Mouse (Mus musculus): ENCODE results near the gene Rabep1. TPM values are rescaled to one million over a fixed set of nuclear protein-coding genes. Genes with fewer than 3 reads are reported as not detected.
"Not testable (repeated sequence)": the region's sequence is repeated elsewhere in the genome, so short reads cannot be mapped to it uniquely, and the experiment has no call there.

Rabep1 gene
- total RNA-seq, 1 experiment from 2014 or later, result 69.4 TPM

DNA sequence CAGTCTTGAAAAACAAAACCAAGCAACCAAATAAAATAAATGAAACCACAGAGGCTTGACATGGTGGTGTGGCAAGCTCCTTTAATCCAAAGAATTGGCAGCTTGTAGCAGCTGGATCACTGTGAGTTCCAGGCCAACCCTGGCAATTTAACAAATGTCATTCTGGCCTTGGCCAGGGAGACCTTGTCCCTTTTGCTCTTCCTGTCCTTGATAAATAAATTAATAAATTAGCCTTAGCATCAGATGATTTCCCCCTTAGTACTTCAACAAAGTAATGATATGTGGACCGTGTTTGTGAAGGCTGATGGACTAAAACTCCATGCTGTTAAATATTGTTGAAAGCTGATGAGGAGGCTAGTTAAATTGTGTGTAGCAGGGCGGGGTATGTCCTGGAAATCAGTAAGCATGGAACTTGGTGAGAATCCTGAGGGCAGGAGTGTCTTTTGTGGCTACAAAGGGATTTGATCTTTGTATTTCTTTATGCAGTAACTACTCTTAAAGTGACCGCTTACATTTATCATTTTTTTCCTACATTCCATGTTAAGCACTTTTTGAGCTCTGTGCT lies 27.3 kb downstream of the Rabep1 start:
- ATAC-seq (replicated peaks; ENCODE audit: insufficient number of reproducible peaks, low FRiP score, low TSS enrichment, poor library complexity, severe bottlenecking), result no peak

DNA sequence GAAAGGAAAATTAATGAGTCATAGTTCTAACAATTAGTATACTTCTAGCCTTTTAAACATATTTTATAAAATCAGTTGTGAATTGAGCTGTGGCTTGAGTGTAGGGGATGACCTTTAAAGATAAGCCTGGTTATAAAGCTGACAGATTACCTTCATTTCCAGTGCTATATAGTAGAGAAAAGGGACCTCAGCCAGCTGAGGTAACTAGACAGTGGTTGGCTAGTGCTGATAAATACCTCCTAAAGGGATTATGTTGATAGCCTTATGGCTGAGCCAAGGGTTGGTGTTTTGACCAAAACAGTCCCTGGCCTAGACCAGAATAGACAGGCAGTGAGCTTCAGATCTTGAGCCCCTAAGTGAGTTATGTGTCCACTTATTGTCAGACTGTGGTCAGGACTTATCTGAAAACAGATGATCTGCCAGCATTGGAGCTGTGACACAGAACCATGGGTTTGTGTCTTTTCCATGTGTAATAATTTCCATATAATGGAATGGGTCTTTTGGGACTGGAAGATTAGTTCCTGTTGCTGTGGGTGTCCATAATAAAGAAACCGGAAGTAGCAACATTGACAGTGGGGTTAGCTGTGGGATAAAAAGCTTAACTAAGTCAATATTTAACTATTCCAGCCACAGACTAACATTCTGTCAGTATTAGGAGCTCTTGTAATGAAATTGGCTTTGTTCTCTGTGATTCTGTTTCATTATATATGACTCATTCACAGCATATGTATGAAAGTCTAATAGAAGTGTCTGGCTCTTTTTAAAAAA lies 29.5 kb downstream of the Rabep1 start:
- no peak for ATAC-seq (replicated peaks; ENCODE audit: insufficient number of reproducible peaks, low FRiP score, low TSS enrichment, poor library complexity, severe bottlenecking)

DNA sequence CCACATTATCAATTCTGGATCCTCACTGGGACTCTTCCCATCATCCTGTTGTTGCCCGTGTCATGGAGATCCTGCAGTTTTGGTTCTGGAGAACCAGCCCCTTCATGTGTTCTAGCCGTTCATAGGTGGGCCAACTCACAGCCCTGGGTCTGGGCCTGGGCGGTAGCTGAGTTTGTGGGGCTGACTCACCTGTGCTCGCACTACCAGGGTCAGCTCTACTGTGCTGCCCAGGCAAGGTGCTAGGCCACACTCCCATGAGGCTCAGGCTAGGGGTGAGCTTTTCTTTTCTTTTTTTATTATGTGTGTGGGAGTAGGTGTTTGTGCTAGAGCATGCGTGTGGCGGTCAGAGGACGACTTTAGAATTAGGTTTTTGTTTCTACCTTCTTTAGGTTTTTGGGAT lies 33.1 kb downstream of the Rabep1 start:
- no peak for ATAC-seq (replicated peaks; ENCODE audit: insufficient number of reproducible peaks, low FRiP score, low TSS enrichment, poor library complexity, severe bottlenecking)

DNA sequence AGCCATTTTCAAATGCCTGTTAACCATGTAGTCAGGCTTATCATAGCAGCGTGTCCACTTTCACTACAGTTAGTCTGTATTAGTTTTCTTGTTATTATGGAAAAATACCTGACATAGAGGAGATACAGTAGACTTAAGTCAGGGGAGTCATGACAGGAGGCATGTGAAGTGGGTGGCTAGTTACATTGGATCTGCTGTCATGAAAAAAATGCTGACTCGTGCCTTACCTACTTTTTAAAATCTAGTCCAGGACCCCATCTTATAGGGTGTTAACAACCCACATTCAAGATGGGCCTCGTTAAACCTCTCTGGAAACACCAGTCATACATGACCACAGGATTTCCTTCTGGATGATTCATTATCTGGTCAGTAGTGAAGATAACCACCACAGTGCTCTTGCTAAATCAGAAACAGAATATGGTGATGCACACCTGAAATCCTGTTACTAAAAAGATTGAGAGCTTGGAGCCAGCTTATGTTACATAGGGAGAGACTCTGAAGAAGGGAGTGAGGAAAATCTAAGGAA lies 38.4 kb downstream of the Rabep1 start:
- no peak for ATAC-seq (replicated peaks; ENCODE audit: insufficient number of reproducible peaks, low FRiP score, low TSS enrichment, poor library complexity, severe bottlenecking)

DNA sequence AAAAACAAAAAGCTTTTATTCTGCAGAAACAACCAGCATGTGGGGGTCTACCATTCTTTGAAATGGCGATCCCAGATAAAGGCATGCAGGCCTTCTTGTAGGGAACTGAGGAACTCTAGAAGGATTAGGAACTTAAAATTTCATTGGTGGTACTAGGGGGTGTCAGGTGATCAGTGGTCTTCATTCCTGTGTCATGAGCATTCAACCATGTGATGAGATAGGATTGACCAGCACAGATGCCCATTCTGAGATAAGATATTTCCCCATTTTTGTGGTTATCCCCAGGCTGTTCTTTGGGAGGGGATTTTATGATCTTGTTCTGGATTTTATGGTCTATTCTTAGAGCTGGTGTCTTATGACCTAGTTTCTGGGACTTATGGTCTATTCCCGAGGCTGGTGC lies 46.1 kb downstream of the Rabep1 start:
- no peak for ATAC-seq (replicated peaks; ENCODE audit: insufficient number of reproducible peaks, low FRiP score, low TSS enrichment, poor library complexity, severe bottlenecking)

DNA sequence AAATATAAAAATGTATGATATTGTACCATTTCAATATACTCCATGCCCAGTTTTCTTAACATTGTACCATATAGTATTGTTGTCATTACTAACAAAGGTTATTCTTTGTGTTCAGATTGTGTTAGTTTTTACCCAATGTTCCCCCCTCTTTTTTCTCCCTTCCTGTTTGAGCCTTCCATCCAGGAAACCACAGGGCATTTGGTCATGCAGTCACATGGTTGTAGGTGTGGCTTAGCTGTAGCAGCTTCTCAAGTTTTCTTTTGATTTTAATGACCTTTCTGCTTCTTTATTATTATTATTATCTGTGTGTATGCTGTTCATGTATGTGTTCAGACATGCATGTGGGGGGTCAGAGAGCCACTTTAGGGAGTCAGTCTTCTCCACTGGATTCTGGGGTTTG lies 47.0 kb downstream of the Rabep1 start:
- no peak for ATAC-seq (replicated peaks; ENCODE audit: insufficient number of reproducible peaks, low FRiP score, low TSS enrichment, poor library complexity, severe bottlenecking)

DNA sequence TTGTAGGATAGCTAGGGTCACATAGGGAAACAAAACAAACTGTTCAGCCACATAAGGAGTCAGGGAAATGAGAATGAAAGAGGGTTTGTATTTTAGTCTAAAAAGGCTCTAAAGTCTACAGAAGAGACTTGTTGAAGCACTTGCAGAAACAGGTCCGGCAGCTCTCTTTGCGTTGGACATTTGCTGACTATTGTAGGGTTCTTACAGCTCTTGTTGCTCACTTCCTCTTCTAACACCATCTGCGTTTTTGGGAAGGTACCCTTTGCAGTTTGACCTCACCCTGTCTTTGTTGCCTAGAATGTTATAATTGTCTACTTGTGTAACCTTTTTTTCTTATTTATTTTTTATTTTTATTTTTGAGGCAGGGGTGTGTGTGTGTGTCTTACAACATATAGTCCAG lies 53.1 kb downstream of the Rabep1 start:
- ATAC-seq (replicated peaks; ENCODE audit: insufficient number of reproducible peaks, low FRiP score, low TSS enrichment, poor library complexity, severe bottlenecking), result no peak

DNA sequence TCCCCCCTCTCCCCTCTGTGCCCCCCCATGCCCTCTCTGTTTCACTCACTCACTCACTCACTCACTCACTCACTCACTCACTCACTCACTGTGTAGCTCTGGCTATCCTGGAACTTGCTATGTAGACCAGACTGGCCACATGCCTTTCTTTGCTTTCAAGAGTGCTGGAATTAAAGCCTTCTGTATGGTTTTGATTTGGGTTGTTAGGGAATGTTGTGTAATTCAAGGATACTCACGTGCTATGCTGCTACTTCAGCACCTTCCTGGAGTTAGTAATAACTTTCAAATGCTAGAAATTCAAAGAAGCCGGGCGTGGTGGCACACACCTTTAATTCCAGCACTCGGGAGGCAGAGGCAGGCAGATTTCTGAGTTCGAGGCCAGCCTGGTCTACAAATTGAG lies 53.6 kb downstream of the Rabep1 start:
- ATAC-seq (replicated peaks; ENCODE audit: insufficient number of reproducible peaks, low FRiP score, low TSS enrichment, poor library complexity, severe bottlenecking), result not testable (repeated sequence)

DNA sequence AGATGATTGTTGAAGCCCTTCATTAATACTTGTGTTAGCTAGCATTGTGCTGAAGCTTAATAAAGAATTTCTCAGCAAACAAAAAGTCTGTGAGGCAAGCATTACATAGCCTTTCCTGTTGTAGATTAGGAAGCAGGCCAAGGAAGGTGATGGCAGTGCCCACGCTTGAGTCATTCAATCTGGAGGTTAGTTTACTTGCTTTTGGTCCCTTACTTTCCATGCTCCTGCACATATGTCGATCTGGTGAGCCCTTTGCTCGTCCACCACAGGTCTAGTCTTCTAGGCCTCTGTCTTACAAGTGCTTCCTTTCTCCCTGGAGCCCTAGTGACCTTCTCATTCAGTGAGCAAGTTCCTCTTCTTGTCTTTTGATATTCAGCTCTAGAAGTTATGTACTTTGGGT lies 62.1 kb downstream of the Rabep1 start:
- ATAC-seq (replicated peaks; ENCODE audit: insufficient number of reproducible peaks, low FRiP score, low TSS enrichment, poor library complexity, severe bottlenecking), result no peak

DNA sequence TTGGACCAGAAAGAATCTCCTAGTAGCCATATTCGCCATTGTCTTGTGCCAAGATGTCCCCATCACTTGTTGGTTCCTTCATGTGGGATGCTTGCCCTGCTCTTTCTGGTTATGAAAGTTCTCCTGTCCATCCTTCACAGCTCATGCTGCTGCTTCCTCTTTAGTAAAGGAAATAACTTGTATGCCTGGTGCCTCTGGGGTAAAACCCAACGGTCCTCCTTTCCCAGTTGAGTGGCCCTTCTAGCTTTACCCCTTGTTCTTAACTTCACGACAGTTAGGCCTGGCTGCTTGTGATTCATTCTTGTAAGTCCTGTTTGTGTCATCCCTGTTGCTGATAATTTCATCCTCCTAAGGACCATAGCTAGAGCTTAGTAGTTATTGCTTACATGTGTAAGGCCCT lies 66.7 kb downstream of the Rabep1 start:
- ATAC-seq (replicated peaks; ENCODE audit: insufficient number of reproducible peaks, low FRiP score, low TSS enrichment, poor library complexity, severe bottlenecking), result no peak

DNA sequence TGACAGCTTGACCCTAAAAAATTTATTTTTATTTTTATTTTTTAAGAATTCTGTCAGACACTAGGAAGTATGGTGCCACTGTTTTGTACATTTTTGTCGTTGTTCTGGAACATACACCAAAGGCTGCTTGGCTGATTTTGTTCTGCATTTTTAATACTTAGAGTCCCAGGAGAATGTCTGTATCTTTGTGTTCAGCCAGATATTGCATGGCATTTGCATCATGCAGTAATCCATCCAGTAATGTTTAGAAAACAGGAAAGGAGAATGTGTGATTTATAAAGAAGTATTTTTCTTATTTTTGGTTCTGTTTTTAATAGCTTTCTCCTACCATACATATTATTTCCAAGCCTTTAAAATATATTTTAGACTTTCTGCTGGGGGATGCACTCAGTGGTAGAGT lies 67.3 kb downstream of the Rabep1 start:
- no peak for ATAC-seq (replicated peaks; ENCODE audit: insufficient number of reproducible peaks, low FRiP score, low TSS enrichment, poor library complexity, severe bottlenecking)

DNA sequence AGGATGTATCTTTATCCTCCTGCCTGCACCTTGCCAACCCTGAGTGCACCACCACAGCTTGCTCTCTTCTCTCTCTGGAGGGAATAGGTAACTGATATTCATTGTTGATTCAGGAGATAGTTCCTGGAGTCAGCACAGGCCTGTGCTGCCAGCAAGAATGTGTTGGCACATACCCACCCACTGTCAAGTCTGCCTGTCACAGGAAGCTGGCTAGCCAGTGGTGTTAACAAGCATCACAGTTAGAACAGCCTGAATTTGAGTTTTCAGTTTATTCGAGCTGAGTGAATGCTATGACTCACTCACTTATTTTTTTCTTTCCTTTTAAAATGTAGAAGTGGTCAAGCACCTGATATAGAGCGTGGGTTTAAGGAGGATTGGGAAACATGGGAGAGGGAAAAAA lies 73.3 kb downstream of the Rabep1 start:
- 0 out of 2 replicates have a peak, but pooled peaks have one; percentile 27 for ATAC-seq (replicated peaks; ENCODE audit: insufficient number of reproducible peaks, low FRiP score, low TSS enrichment, poor library complexity, severe bottlenecking)

DNA sequence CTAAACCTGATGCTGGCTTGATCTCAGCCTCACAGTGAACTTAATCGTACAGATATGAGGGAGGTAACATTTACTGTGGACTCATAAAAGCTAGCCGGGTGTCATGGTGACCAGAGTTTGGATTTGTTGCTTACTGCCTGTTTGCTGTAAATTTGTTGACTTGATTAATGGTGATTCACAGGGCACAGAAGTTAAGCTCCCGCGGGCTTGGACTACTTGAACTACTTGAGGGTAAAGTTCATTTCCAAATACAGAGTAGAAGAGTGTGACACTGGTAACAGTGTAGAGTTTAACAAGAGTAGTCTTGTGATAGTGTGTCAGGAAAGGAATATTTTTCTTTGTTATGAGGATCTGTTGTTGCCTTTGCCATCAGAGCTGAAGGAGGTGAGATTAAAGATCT lies 74.9 kb downstream of the Rabep1 start:
- ATAC-seq (replicated peaks; ENCODE audit: insufficient number of reproducible peaks, low FRiP score, low TSS enrichment, poor library complexity, severe bottlenecking), result no peak

DNA sequence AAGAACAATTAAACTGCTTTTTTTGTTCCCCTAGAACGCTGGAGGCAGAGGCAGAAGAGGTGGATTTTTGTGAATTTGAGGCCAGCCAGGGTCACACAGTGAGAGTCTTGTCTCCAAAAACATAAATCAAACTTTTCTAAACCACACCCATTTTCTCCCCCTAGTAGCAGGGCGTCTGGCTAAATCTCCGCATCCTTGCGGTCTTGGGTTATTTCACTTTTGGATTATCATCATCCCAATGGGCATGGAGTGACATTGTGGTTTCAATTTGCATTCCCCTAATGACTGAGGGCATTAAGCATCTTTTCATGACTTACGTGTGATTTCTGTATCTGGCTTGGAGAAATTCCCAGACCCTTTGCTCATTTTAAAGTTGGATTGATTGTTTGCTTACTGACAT lies 86.9 kb downstream of the Rabep1 start:
- no peak for ATAC-seq (replicated peaks; ENCODE audit: insufficient number of reproducible peaks, low FRiP score, low TSS enrichment, poor library complexity, severe bottlenecking)

DNA sequence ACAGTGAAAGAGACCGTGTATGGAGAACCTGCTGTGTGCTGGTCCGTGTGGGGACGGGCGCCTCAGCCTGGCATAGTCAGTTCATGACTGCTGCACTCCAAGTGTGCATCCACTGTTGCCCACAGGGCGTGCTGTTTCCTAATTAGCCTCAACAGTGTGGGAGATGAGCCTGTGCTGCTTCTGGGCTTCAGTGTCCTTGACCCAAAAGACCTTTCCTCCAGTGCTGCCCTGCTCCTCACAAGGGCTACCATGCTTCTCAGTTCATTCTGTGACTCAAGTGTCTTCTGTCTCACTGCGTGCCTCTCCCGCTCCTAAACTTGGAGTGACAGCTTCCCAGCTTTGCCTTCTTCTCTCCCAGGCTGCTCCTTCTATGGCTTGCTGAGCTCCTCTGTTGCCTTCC lies 90.7 kb downstream of the Rabep1 start:
- no peak for ATAC-seq (replicated peaks; ENCODE audit: insufficient number of reproducible peaks, low FRiP score, low TSS enrichment, poor library complexity, severe bottlenecking)

DNA sequence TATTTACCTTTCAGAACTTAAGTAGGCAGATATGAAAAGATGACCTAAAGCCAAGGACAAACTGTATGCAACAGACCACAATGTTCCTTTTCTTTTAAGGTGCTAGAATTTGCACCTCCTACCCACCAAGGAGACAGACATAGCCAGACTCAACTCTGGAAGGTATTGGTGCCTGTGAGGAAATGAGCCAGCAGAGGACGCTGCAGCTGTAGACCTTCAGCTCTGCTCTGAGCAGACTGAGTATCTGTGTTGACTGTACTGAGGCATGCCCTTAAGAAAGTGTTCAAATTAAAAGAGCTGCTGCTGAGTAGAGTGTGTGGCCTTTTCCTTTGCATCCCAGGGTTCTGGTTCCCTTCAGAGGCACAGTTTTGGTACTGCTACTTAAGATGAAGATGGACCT lies 98.0 kb downstream of the Rabep1 start:
- no peak for ATAC-seq (replicated peaks; ENCODE audit: insufficient number of reproducible peaks, low FRiP score, low TSS enrichment, poor library complexity, severe bottlenecking)

DNA sequence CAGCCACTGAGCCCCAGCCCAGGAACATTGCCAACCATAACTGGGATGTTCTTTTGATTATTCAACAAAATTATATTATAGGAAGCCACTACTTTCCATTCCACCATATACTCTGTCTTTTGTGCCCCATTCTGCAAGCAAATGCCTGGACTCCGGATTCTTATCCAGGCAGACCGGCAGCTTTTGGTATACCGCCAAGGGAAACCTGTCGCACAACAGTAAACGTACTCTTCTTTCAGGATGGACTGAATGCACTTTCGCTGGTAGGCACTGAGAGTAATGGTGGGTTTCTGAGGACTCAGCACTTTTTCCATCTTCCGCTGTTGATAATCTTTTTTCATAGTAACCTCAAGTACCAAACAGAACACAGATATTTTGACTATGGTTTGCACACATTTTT lies 99.1 kb downstream of the Rabep1 start:
- ATAC-seq (replicated peaks; ENCODE audit: insufficient number of reproducible peaks, low FRiP score, low TSS enrichment, poor library complexity, severe bottlenecking), result no peak

DNA sequence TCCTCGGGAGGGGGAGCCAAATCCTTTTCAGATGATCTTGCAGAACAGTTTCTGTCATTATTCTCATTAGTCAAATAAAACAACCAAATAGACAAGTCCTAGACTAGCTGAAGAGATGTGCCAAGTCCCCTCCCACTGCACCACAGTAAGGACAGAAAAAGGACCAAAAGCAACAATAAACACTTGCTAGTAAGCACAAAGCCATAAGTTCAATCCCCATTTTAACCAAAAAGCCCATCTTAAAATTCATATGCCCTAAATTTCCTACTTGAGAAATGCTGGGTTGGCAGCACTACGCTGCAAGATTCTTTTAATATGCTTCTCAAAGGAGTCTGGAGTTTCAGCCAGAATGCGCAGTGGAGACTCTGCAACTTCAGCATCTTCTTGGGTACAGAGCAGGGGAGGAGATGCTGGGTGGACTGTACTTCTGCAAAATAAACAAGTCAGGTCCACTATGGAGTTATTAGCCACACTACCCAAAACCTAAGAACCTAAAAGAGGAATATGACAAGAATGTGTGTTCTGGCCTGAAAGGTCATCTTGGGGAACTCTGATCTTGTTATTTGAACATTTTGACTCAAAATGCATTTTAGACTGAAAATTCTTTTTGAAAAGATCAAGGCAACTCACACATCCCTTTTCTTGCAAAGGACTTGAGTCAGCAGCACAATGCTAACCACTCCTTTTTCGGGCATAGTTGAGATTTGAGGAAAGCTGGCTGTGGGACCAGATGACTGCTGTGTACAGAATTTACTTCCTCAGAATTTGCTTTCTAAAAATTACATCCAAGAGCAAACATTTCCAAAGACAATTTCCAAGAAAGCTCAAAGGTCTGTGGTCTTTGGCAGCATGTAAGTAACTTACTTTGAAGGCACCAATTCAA lies 100.6 kb downstream of the Rabep1 start:
- no peak for ATAC-seq (replicated peaks; ENCODE audit: insufficient number of reproducible peaks, low FRiP score, low TSS enrichment, poor library complexity, severe bottlenecking)

DNA sequence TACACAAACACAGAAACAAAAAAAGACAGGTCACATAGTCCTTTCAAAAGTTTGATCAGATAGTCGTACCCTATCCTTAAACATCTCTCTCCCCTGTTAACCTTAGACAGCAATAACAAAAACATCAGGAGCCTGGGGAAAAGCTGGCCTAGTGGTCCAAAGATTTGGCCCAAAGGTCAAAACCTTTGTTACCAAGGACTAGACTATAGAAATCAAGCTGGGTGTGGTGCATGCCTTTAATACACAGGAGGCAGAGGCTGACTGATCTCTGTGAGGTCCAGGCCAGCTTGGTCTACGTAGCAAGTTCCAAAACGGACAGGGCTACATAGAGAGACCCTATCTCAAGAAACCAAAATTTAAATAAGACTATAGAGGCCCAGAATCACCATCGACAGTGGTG lies 110.1 kb downstream of the Rabep1 start:
- no peak for ATAC-seq (replicated peaks; ENCODE audit: insufficient number of reproducible peaks, low FRiP score, low TSS enrichment, poor library complexity, severe bottlenecking)

Data from monocyte, adult 5-6 weeks (primary cell).